Mouse (Mus musculus) liver, embryonic 14.5 days (tissue): ENCODE results near the gene Ube3a.

ENCODE experiments used
- CTCF ChIP-seq: IDR thresholded peaks from 2 replicates; pipeline ENCODE4 v1.5.1; 2016; ENCODE audit warnings: antibody characterized with exemption, low read depth, control low read depth
- EP300 ChIP-seq: IDR thresholded peaks from 2 replicates; pipeline ENCODE4 v1.6.1; 2016; ENCODE audit warnings: antibody characterized with exemption, low read depth

DNA sequence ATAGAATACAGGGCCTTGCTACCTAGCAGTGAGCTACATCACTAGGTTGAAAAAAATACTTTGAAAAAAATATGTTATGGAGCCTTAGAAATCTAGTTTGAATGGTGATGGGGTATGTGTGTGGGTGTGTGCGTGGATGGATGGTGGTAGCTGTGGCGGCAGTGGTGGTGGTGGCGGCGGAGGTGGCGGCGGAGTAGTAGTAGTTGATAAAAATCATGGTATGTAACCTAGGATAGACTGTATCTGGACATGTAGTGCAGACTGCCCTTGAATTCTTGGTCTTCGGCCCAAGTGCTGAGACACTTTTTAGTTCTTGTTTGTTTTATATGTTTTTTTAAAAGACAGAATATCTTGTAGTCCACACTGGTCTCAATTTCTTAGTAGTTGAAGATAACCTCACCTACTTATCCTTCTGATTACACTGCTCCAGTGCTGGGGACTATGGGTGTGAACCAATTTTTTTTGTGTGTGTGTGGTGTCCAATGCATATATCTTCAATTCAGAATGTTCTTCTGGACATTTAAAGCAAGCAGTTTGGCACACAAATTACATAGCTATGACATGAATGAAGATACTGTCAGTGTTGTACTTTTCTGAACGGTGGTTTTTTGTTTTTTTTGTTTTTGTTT, 6.3 kb downstream of the Ube3a start:
- TF ChIP-seq CTCF (no peak), EP300 (no peak)
